Mouse (Mus musculus) heart, embryonic 13.5 days (tissue): ENCODE results near the gene B830017H08Rik. TPM values are rescaled to one million over a fixed set of nuclear protein-coding genes. Genes with fewer than 3 reads are reported as not detected.

ENCODE experiments used
- ATAC-seq: fragments of 200-750 bp; cut with Nextera tagmentation; 2 replicates; pipeline ENCODE4 v1.8.0; 2017; ENCODE audit warnings: moderate TSS enrichment; ENCODE audit not compliant: insufficient number of reproducible peaks, low FRiP score, low TSS enrichment; ENCODE audit errors: extremely low read depth
- H3K27ac ChIP-seq: fragments of 300-500 bp; sonication (generic); replicated peaks from 2 replicates; pipeline ENCODE4 v1.5.1; 2015; ENCODE audit warnings: moderate library complexity, mild to moderate bottlenecking, inconsistent platforms
- H3K27me3 ChIP-seq: fragments of 300-500 bp; sonication (generic); replicated peaks from 2 replicates; pipeline ENCODE4 v1.6.1; 2015; ENCODE audit warnings: mild to moderate bottlenecking, inconsistent platforms
- H3K36me3 ChIP-seq: fragments of 300-500 bp; sonication (generic); 2 replicates; pipeline ENCODE4 v1.6.1; 2015; ENCODE audit warnings: mild to moderate bottlenecking, inconsistent platforms
- H3K4me1 ChIP-seq: fragments of 300-500 bp; sonication (generic); 2 replicates; pipeline ENCODE4 v1.6.1; 2015; ENCODE audit warnings: inconsistent platforms
- H3K4me2 ChIP-seq: fragments of 300-500 bp; sonication (generic); 2 replicates; pipeline ENCODE4 v1.6.1; 2015; ENCODE audit warnings: inconsistent platforms, mild to moderate bottlenecking, moderate library complexity
- H3K4me3 ChIP-seq: fragments of 300-500 bp; sonication (generic); 2 replicates; pipeline ENCODE4 v1.5.1; 2015; ENCODE audit warnings: moderate library complexity, mild to moderate bottlenecking, inconsistent platforms
- H3K9ac ChIP-seq: fragments of 300-500 bp; sonication (generic); 2 replicates; pipeline ENCODE4 v1.6.1; 2015; ENCODE audit warnings: inconsistent platforms, mild to moderate bottlenecking, moderate library complexity
- H3K9me3 ChIP-seq: fragments of 300-500 bp; sonication (generic); 2 replicates; pipeline ENCODE4 v1.6.1; 2016; ENCODE audit warnings: inconsistent platforms
- WGBS: fragments of 180-500 bp; shearing (Covaris S2); methylation state at CpG from one replicate; pipeline ENCODE4 v1.1.7; 2015; ENCODE audit warnings: mixed read lengths; 5-methylcytosine and 5-hydroxymethylcytosine counted together
- polyA plus RNA-seq: library from polyadenylated mRNA; unstranded; fragments of >200 nt; fragmentation: Nextera tagmentation; extraction: Ambion mirVana; gene quantifications from 2 replicates; pipeline ENCODE4 v1.2.1, GENCODE M21; 2015

Gene B830017H08Rik
- polyA plus RNA-seq, result not detected in 2 replicates

GRCm38 (mm10) chr16:17832821-17833220 lies at the start of gene B830017H08Rik:
B830017H08Rik (plus strand) TSS chr16:17833121.
- no peaks in the 10 kb centered on the region for H3K36me3 ChIP-seq
- H3K4me3 ChIP-seq, result peak within 1 kb of the TSS; percentile 60
- H3K27me3 ChIP-seq, result peaks cover 100% of the 10 kb centered on the region
- no peak within 1 kb of the TSS for H3K27ac ChIP-seq
- peaks cover 15% of the 10 kb centered on the region for H3K4me1 ChIP-seq
- no peaks in the 10 kb centered on the region for H3K9me3 ChIP-seq
- peak within 1 kb of the TSS; percentile 81 for H3K9ac ChIP-seq
- peak within 1 kb of the TSS; percentile 99 for H3K4me2 ChIP-seq
- ATAC-seq, result no peak
- 23% methylated on average over 7 of the region's 7 CpGs for WGBS

GRCm38 (mm10) chr16:17785337-17785736 lies 47.6 kb upstream of the B830017H08Rik start:
- ATAC-seq, result no peak
- Histone ChIP-seq H3K4me2 (no peak overlapping the region), H3K9me3 (no peaks in the 10 kb centered on the region), H3K36me3 (peaks cover 87% of the 10 kb centered on the region), H3K4me1 (no peaks in the 10 kb centered on the region), H3K27ac (no peak overlapping the region), H3K9ac (no peak overlapping the region), H3K27me3 (no peaks in the 10 kb centered on the region), H3K4me3 (no peak overlapping the region)
- 52% methylated on average over 3 of the region's 3 CpGs for WGBS

GRCm38 (mm10) chr16:17792728-17793127 lies 40.2 kb upstream of the B830017H08Rik start:
- Histone ChIP-seq H3K9me3 (no peaks in the 10 kb centered on the region), H3K4me1 (peaks cover 16% of the 10 kb centered on the region), H3K4me2 (no peak overlapping the region), H3K27me3 (peaks cover 24% of the 10 kb centered on the region), H3K27ac (no peak overlapping the region), H3K4me3 (no peak overlapping the region), H3K36me3 (peaks cover 61% of the 10 kb centered on the region), H3K9ac (no peak overlapping the region)
- ATAC-seq, result no peak
- WGBS, result 78% methylated on average over 3 of the region's 3 CpGs

GRCm38 (mm10) chr16:17794047-17794446 lies 38.9 kb upstream of the B830017H08Rik start:
- Histone ChIP-seq H3K27ac (no peak overlapping the region), H3K36me3 (peaks cover 49% of the 10 kb centered on the region), H3K9ac (no peak overlapping the region), H3K4me3 (no peak overlapping the region), H3K4me2 (no peak overlapping the region), H3K9me3 (no peaks in the 10 kb centered on the region), H3K27me3 (peaks cover 37% of the 10 kb centered on the region), H3K4me1 (peaks cover 29% of the 10 kb centered on the region)
- no peak for ATAC-seq
- WGBS, result 83% methylated on average over 4 of the region's 4 CpGs

DNA sequence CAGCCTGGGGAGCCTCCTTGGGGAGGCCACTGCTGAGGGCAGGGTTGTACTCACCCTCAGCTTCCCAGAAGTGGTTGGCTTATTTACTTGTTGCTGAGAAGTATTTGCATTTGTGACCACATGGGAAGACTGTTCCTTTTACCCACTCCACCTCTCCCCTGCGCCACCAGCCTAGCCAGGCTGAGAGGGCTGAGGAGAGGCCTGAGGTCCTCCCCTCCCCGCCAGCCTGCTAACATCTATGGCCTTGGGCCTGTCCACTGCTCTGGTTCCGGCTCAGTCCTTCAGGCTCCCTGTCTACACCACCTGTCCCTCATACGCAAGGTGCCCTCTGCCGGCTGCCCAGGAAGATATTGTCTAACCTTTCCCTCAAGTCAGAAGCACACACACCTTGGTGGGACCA lies 37.3 kb upstream of the B830017H08Rik start:
- Histone ChIP-seq H3K27ac (no peak overlapping the region), H3K4me3 (no peak overlapping the region), H3K4me1 (peaks cover 43% of the 10 kb centered on the region), H3K36me3 (peaks cover 33% of the 10 kb centered on the region), H3K4me2 (no peak overlapping the region), H3K27me3 (peaks cover 51% of the 10 kb centered on the region), H3K9me3 (no peaks in the 10 kb centered on the region), H3K9ac (no peak overlapping the region)
- ATAC-seq, result no peak
- 63% methylated on average over 5 of the region's 5 CpGs for WGBS

DNA sequence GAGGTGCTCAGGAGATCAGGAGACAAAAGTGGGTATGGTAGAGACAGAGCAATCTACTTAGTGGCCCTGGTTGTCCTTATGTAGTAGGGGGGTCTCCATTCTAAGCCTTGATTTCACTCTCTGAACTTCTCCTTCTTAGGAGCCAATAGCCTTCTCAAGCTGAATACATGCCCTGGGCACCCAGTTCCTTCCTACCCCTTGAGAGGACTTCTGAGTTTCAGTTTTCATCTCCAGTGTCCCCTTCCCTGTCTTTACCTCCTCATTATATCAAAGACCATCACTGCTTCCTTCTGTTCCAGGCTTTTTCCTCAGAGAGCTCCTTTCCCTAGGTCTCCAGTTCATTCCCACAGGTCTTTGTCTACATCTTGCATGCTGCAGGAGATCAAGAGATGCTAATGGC lies 36.4 kb upstream of the B830017H08Rik start:
- Histone ChIP-seq H3K9me3 (no peaks in the 10 kb centered on the region), H3K36me3 (peaks cover 25% of the 10 kb centered on the region), H3K27me3 (peaks cover 60% of the 10 kb centered on the region), H3K27ac (peak overlapping the region; percentile 91), H3K4me1 (peaks cover 45% of the 10 kb centered on the region), H3K9ac (peak overlapping the region; percentile 92), H3K4me2 (peak overlapping the region; percentile 84), H3K4me3 (peak overlapping the region; percentile 74)
- ATAC-seq, result no peak

DNA sequence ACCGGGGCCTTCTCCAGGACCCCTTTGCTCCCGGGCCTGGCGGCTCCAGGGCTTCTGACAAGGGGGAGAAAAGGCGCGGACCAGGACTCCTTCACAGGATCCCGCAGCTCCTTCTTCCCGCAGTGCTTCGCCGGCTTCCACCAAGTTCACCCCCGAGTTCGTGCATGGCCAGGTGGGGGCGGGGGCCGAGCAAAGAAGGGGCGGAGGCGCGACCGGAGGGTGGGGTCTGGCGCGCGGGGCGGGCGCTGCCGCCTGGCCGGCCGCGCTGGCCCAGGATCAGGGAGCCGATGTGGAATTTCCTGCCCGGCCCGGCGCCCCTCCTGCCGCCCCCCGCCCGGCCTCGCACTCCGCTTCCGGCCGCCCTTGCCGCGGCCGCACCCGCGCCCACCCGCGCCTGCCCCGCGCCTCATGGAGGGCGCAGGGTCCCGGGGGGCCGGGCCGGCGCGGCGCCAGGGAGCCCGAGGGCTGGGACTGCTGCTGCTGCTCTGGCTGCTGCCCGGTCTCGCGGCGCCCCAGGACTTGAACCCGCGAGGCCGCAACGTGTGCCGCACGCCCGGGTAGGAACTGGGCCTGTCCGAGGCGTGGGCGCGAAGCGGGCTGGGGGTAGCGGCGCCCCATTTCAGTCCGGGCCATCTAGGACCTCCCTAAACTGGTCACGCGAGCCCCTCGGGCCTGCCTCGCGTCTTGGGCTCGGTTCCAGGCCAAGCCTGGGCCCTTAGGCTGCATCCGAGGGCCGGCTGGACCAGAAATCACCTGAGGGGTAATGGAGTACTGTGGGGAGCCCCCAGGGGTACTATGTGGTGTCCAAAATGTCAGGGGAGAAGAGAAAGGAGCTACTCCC lies 35.7 kb upstream of the B830017H08Rik start, which contains the start of gene Scarf2:
Scarf2 (plus strand) TSS at position 312 of the 841 bp plus-strand sequence.
- peak within 1 kb of the TSS; percentile 74 for H3K4me3 ChIP-seq
- H3K4me1 ChIP-seq, result peaks cover 52% of the 10 kb centered on the region
- H3K27ac ChIP-seq, result peak within 1 kb of the TSS; percentile 91
- ATAC-seq, result peak; percentile 41
- H3K9ac ChIP-seq, result peak within 1 kb of the TSS; percentile 92
- H3K27me3 ChIP-seq, result peaks cover 66% of the 10 kb centered on the region
- H3K4me2 ChIP-seq, result peak within 1 kb of the TSS; percentile 84
- peaks cover 18% of the 10 kb centered on the region for H3K36me3 ChIP-seq
- WGBS, result 2% methylated on average over 72 of the region's 81 CpGs
- no peaks in the 10 kb centered on the region for H3K9me3 ChIP-seq

GRCm38 (mm10) chr16:17797812-17798311 lies 35.1 kb upstream of the B830017H08Rik start:
- WGBS, result 3% methylated on average over 29 of the region's 29 CpGs
- H3K9ac ChIP-seq, result peak overlapping the region; percentile 92
- peaks cover 11% of the 10 kb centered on the region for H3K36me3 ChIP-seq
- peaks cover 59% of the 10 kb centered on the region for H3K4me1 ChIP-seq
- peak overlapping the region; percentile 84 for H3K4me2 ChIP-seq
- H3K4me3 ChIP-seq, result peak overlapping the region; percentile 74
- H3K27me3 ChIP-seq, result peaks cover 73% of the 10 kb centered on the region
- H3K27ac ChIP-seq, result peak overlapping the region; percentile 91
- ATAC-seq, result no peak
- H3K9me3 ChIP-seq, result no peaks in the 10 kb centered on the region

GRCm38 (mm10) chr16:17798321-17799180 lies 34.4 kb upstream of the B830017H08Rik start:
- Histone ChIP-seq H3K9ac (peak overlapping the region; percentile 92), H3K27me3 (peaks cover 80% of the 10 kb centered on the region), H3K9me3 (no peaks in the 10 kb centered on the region), H3K36me3 (peaks cover 8% of the 10 kb centered on the region), H3K4me2 (peak overlapping the region; percentile 84), H3K4me3 (peak overlapping the region; percentile 74), H3K27ac (peak overlapping the region; percentile 91), H3K4me1 (peaks cover 66% of the 10 kb centered on the region)
- no peak for ATAC-seq
- WGBS, result 3% methylated on average over 38 of the region's 45 CpGs

GRCm38 (mm10) chr16:17799584-17799983 lies 33.3 kb upstream of the B830017H08Rik start:
- no peak for ATAC-seq
- Histone ChIP-seq H3K4me2 (peak overlapping the region; percentile 84), H3K9ac (no peak overlapping the region), H3K4me1 (peaks cover 76% of the 10 kb centered on the region), H3K27me3 (peaks cover 90% of the 10 kb centered on the region), H3K36me3 (peaks cover 9% of the 10 kb centered on the region; the same call in 1 of the 2 replicates), H3K9me3 (no peaks in the 10 kb centered on the region), H3K27ac (no peak overlapping the region), H3K4me3 (no peak overlapping the region)
